Mouse (Mus musculus) G1E (cell line): Measurements from ENCODE around the gene Spink2. TPM values are rescaled to one million over a fixed set of nuclear protein-coding genes. Genes with fewer than 3 reads are reported as not detected.

Source experiments
- ATAC-seq: 2 replicates; pipeline ENCODE4 v1.8.0; 2016; ENCODE audit warnings: mild to moderate bottlenecking; ENCODE audit not compliant: insufficient number of reproducible peaks, poor library complexity, low FRiP score, severe bottlenecking; ENCODE audit errors: extremely low read depth
- DNase-seq: peaks from one replicate; pipeline ENCODE4 v3.0.0; 2012; ENCODE audit warnings: low spot score
- H3K27me3 ChIP-seq: 2 replicates; pipeline ENCODE4 v1.6.1; 2012; ENCODE audit warnings: mild to moderate bottlenecking, low read length, inconsistent platforms; ENCODE audit not compliant: insufficient read depth
- H3K36me3 ChIP-seq: replicated peaks from 2 replicates; pipeline ENCODE3; 2012; ENCODE audit warnings: mild to moderate bottlenecking, inconsistent platforms
- H3K4me1 ChIP-seq: 2 replicates; pipeline ENCODE4 v1.6.1; 2012; ENCODE audit warnings: low read depth, low read length, inconsistent platforms, mixed read lengths; ENCODE audit not compliant: insufficient read depth
- H3K4me3 ChIP-seq: 2 replicates; pipeline ENCODE4 v1.5.1; 2012; ENCODE audit warnings: low read depth, mild to moderate bottlenecking, inconsistent platforms, low read length, moderate library complexity, mixed read lengths
- H3K9me3 ChIP-seq: replicated peaks from 2 replicates; pipeline ENCODE4 v1.6.1; 2012; ENCODE audit warnings: inconsistent platforms
- CTCF ChIP-seq: IDR thresholded peaks from 2 replicates; pipeline ENCODE4 v1.5.1; 2012; ENCODE audit warnings: low read depth, low read length, inconsistent platforms, mixed read lengths
- GATA1 ChIP-seq: IDR thresholded peaks from 2 replicates; pipeline ENCODE4 v1.6.1; 2012; ENCODE audit warnings: borderline replicate concordance, low read length, inconsistent platforms, mixed read lengths
- GATA2 ChIP-seq: IDR thresholded peaks from 2 replicates; pipeline ENCODE4 v1.6.1; 2012; ENCODE audit warnings: low read depth, low read length, inconsistent platforms, borderline replicate concordance
- POLR2AphosphoS5 ChIP-seq: IDR thresholded peaks from 2 replicates; pipeline ENCODE4 v1.6.1; 2012; ENCODE audit warnings: low read depth, low read length, inconsistent platforms; ENCODE audit not compliant: insufficient replicate concordance
- TAL1 ChIP-seq: conservative IDR thresholded peaks from 2 replicates; pipeline ENCODE4 v1.6.1; 2012; ENCODE audit warnings: low read depth, low read length, inconsistent platforms, mixed read lengths
- polyA plus RNA-seq: library from polyadenylated mRNA; stranded (reverse); fragments of >175 nt; gene quantifications from 2 replicates; pipeline ENCODE4 v1.2.3, GENCODE M21; 2012
- total RNA-seq, 2 experiments: library from RNA; stranded (forward) in 1 of 2; stranded (reverse) in 1 of 2; fragments of 200-1000 nt in 1 of 2; fragments of >200 nt in 1 of 2; fragmentation: Nextera tagmentation in 1 of 2; gene quantifications; 2 replicates each; pipeline ENCODE4 v1.2.3; 2014 to 2017

Spink2 gene
- total RNA-seq (2014; fragmentation: Nextera tagmentation), result not detected in 2 replicates
- not detected in 2 replicates for total RNA-seq (2017)
- not detected in 2 replicates for polyA plus RNA-seq

DNA sequence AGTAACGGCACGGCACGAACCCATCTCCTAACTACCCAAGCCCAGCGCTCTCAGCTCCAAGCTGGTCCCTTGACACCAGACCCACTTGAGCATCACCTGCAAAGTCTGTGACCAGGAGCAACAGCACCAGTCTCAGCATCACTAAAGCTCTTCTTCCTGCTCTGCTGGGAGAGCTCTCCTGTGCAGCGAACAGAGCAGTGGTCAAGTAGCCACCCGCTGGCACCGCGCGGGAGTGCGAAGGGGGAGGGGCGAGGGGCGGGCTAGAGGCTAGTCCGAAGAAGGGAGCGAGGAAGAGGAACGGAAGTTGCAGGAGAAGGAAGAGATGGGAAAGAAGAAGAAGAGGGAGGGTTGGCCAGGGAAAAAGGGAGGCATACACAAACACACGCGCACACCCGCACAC, at the start of gene Spink2:
Gene Spink2, minus strand, starts transcription at position 236 of the 400 bp plus-strand sequence.
- no peak for TF ChIP-seq GATA1
- no peak for TF ChIP-seq POLR2AphosphoS5
- TF ChIP-seq TAL1, result no peak
- no peak for TF ChIP-seq CTCF
- no peak for TF ChIP-seq GATA2
- DNase-seq, result no peak
- Histone ChIP-seq H3K36me3 (no peaks in the 10 kb centered on the region), H3K27me3 (no peaks in the 10 kb centered on the region; the same call in 1 of the 2 replicates), H3K9me3 (peaks cover 9% of the 10 kb centered on the region), H3K4me1 (no peaks in the 10 kb centered on the region), H3K4me3 (no peak within 1 kb of the TSS)
- ATAC-seq, result no peak

DNA sequence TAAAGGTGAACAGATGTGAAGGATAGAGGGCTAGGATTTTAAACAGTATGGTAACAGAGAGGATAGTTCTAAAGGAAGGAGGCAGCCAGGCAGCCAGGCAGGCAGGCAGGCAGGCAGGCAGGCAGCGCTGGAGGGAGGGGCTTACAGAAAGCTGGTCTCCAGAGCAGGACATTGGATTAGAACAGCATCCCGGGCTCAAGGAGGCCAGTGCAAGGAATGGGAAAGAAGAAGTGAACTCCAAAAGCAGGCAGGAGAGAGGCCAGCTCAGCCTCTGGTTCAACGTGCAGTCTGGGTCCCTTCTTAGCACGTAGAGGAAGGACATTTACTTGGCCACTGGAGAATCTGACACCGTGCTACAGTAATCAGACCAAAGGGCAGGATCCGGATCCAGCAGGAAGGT, 48.9 kb upstream of the Spink2 start:
- Histone ChIP-seq H3K4me1 (peaks cover 4% of the 10 kb centered on the region), H3K4me3 (no peak overlapping the region), H3K9me3 (no peaks in the 10 kb centered on the region), H3K27me3 (peaks cover 9% of the 10 kb centered on the region), H3K36me3 (no peaks in the 10 kb centered on the region)
- DNase-seq (no peak), ATAC-seq (no peak)
- TF ChIP-seq CTCF, result no peak
- no peak for TF ChIP-seq GATA1
- TF ChIP-seq POLR2AphosphoS5, result no peak
- no peak for TF ChIP-seq GATA2
- no peak for TF ChIP-seq TAL1

DNA sequence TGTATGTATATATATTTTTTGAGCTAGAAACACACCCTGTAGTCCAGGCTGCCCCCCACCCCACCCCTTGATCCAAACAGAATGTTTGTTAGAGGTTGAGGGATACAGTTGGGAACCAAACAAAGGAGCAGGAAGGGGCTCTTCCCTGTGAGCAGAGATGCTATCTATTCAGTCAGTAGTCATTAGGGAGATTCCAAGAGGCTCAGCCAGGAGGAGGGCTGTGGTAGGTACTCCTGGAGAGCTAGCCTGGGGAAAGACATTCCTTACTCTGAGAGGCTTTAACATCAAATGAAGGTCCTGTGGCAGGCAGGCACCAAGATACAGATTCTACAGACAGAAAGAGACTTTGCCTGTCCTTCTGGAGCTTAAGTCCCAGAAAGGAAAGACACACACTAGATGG, 48.0 kb upstream of the Spink2 start:
- Histone ChIP-seq H3K4me3 (no peak overlapping the region), H3K36me3 (no peaks in the 10 kb centered on the region), H3K4me1 (no peaks in the 10 kb centered on the region; the same call in 1 of the 2 replicates), H3K27me3 (peaks cover 9% of the 10 kb centered on the region), H3K9me3 (no peaks in the 10 kb centered on the region)
- TF ChIP-seq GATA2 (no peak), CTCF (no peak), GATA1 (no peak), TAL1 (no peak), POLR2AphosphoS5 (no peak)
- no peak for DNase-seq
- no peak for ATAC-seq

DNA sequence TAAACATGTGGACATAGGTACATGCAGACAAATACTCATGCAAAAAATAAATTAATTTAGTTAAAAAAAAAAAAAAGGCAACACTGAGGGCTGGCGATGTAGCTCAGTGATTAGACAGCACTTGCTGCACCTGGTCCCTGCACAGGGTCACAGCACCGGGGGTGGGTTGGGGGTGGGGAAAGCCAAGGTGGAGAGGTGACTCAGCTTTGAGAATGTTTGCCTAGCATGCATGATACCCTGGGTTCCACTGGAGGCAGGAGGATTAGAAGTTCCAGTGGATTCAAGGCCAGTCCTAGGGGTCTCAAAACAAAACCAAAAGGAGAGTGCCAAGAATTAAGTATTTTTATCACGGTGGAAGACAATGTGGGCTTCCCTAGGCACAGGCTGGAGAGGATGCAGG, 46.3 kb upstream of the Spink2 start:
- peaks cover 4% of the 10 kb centered on the region; the same call in 1 of the 2 replicates for H3K4me1 ChIP-seq
- DNase-seq, result no peak
- ATAC-seq, result no peak

DNA sequence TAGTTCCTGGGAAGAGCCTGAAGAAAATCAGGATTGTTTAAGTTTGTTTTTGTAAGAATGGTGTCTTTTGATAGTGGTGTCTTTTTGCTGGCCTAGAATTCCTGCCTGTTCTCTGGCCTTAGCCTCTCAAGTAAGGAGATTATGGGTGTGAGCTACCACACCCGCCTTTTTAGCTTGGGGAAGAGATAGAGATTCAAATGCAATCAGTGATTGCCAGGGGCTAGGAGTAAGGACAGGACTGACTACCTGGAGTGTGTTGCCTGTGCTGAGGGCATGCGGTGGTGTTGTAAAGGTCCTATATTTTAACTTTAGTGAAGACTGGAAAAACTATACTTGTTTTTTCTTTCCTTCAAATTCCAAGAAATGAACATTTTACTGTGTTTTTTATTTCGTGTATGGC, 43.1 kb upstream of the Spink2 start:
- no peak for ATAC-seq
- no peak for TF ChIP-seq TAL1
- no peak for TF ChIP-seq GATA2
- Histone ChIP-seq H3K9me3 (no peaks in the 10 kb centered on the region), H3K4me1 (peaks cover 4% of the 10 kb centered on the region; the same call in 1 of the 2 replicates), H3K27me3 (peaks cover 12% of the 10 kb centered on the region), H3K36me3 (no peaks in the 10 kb centered on the region), H3K4me3 (no peak overlapping the region)
- no peak for DNase-seq

More for the DNA sequence above, 46.3 kb upstream of the Spink2 start:
- Histone ChIP-seq H3K9me3 (no peaks in the 10 kb centered on the region), H3K36me3 (no peaks in the 10 kb centered on the region), H3K27me3 (peaks cover 9% of the 10 kb centered on the region), H3K4me3 (no peak overlapping the region)
- TF ChIP-seq CTCF (no peak), GATA1 (no peak)

DNA sequence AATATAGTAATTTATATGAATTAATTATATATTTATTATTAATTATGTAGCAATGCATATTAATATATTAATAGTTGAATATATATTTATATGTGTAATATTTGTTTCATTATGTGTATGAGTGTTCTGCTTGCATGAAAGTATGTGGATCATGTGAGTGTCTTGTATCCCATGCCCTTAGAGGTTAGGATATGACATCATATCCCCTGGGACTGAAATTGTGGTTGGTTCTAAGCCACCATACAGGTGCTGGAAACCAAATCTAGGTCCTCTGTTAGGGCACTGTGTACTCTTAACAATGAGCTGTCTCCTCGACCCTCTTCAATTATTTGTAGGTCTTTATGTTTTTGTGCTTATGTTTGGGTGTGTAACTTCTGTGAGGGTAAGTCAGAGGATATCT, 41.9 kb upstream of the Spink2 start:
- ATAC-seq (no peak), DNase-seq (no peak)
- peaks cover 17% of the 10 kb centered on the region for H3K27me3 ChIP-seq

More for the DNA sequence above, 41.9 kb upstream of the Spink2 start:
- peaks cover 4% of the 10 kb centered on the region; the same call in 1 of the 2 replicates for H3K4me1 ChIP-seq
- H3K9me3 ChIP-seq, result no peaks in the 10 kb centered on the region
- H3K4me3 ChIP-seq, result no peak overlapping the region
- no peaks in the 10 kb centered on the region for H3K36me3 ChIP-seq
- TF ChIP-seq TAL1 (no peak), CTCF (no peak), POLR2AphosphoS5 (no peak), GATA1 (no peak), GATA2 (no peak)
